Mouse (Mus musculus): ENCODE data around the gene Hsd3b6. TPM values are rescaled to one million over a fixed set of nuclear protein-coding genes. Genes with fewer than 3 reads are reported as not detected.
"Not testable (repeated sequence)": the region's sequence is repeated elsewhere in the genome, so short reads cannot be mapped to it uniquely, and the experiment has no call there.

Hsd3b6 gene
- total RNA-seq (2022): not detected

- DNase-seq (ENCODE audit: low spot score in 2 of 2): no peak
These were observed at the start of gene Hsd3b6 for GRCm38 (mm10) chr3:98814101-98814670. Hsd3b6 (minus strand) TSS chr3:98814443.

GRCm38 (mm10) chr3:98862800-98863199 is 48.6 kb upstream of the Hsd3b6 start:
- DNase-seq (ENCODE audit: low spot score in 2 of 2): no peak

- DNase-seq (ENCODE audit: low spot score in 2 of 2): no peak
These were observed 45.3 kb upstream of the Hsd3b6 start, which contains the start of gene Hsd3b1 for GRCm38 (mm10) chr3:98859576-98859975. Hsd3b1 (minus strand) TSS chr3:98859794.

- DNase-seq (ENCODE audit: low spot score in 2 of 2): no peak
These were observed 43.8 kb upstream of the Hsd3b6 start for GRCm38 (mm10) chr3:98858051-98858450.

- DNase-seq (ENCODE audit: low spot score in 2 of 2): no peak
These were observed 42.6 kb upstream of the Hsd3b6 start for GRCm38 (mm10) chr3:98856892-98857291.

- no peak for DNase-seq (ENCODE audit: low spot score in 2 of 2)
These were observed 40.9 kb upstream of the Hsd3b6 start for GRCm38 (mm10) chr3:98855160-98855559.

GRCm38 (mm10) chr3:98853685-98854084 is 39.4 kb upstream of the Hsd3b6 start:
- DNase-seq (ENCODE audit: low spot score in 2 of 2): no peak

- no peak for DNase-seq (ENCODE audit: low spot score in 2 of 2)
These were observed 38.8 kb upstream of the Hsd3b6 start for GRCm38 (mm10) chr3:98853051-98853450.

- no peak for DNase-seq (ENCODE audit: low spot score in 2 of 2)
These were observed 38.4 kb upstream of the Hsd3b6 start for GRCm38 (mm10) chr3:98852631-98853030.

GRCm38 (mm10) chr3:98851853-98852252 is 37.6 kb upstream of the Hsd3b6 start:
- DNase-seq (ENCODE audit: low spot score in 2 of 2): no peak

- no peak for DNase-seq (ENCODE audit: low spot score in 2 of 2)
These were observed 36.0 kb upstream of the Hsd3b6 start for GRCm38 (mm10) chr3:98850262-98850661.

- no peak for DNase-seq (ENCODE audit: low spot score in 2 of 2)
These were observed 34.7 kb upstream of the Hsd3b6 start for GRCm38 (mm10) chr3:98848898-98849297.

GRCm38 (mm10) chr3:98812653-98813052 is 1.6 kb downstream of the Hsd3b6 start:
- DNase-seq (ENCODE audit: low spot score in 2 of 2): not testable (repeated sequence)

- not testable (repeated sequence) for DNase-seq (ENCODE audit: low spot score in 2 of 2)
These were observed 9.2 kb downstream of the Hsd3b6 start for GRCm38 (mm10) chr3:98805032-98805431.

- DNase-seq (ENCODE audit: low spot score in 2 of 2): no peak
These were observed 27.7 kb downstream of the Hsd3b6 start for GRCm38 (mm10) chr3:98786551-98786950.

- DNase-seq (ENCODE audit: low spot score in 2 of 2): no peak
These were observed 31.9 kb downstream of the Hsd3b6 start for GRCm38 (mm10) chr3:98782181-98782868.

- DNase-seq (ENCODE audit: low spot score in 2 of 2): no peak
These were observed 33.3 kb downstream of the Hsd3b6 start for GRCm38 (mm10) chr3:98780921-98781320.

GRCm38 (mm10) chr3:98764155-98764554 is 50.1 kb downstream of the Hsd3b6 start:
- no peak for DNase-seq (ENCODE audit: low spot score in 2 of 2)

- no peak for DNase-seq (ENCODE audit: low spot score in 2 of 2)
These were observed 57.4 kb downstream of the Hsd3b6 start for GRCm38 (mm10) chr3:98756836-98757235.
